Mouse (Mus musculus) C2C12 (cell line): Measurements from ENCODE around the gene Arid3a.

Experiments used
- CTCF ChIP-seq: IDR thresholded peaks from one replicate; pipeline ENCODE4 v1.5.1; 2011; ENCODE audit not compliant: control insufficient read depth, insufficient read depth, insufficient read length
- MAX ChIP-seq: IDR thresholded peaks from one replicate; pipeline ENCODE4 v1.6.1; 2011; ENCODE audit warnings: mild to moderate bottlenecking, control low read depth
- MYOD1 ChIP-seq: IDR thresholded peaks from one replicate; pipeline ENCODE4 v1.6.1; 2011; ENCODE audit warnings: low read depth; ENCODE audit not compliant: control insufficient read depth, insufficient read length
- USF1 ChIP-seq: IDR thresholded peaks from one replicate; pipeline ENCODE4 v1.6.1; 2011; ENCODE audit warnings: low read depth, mild to moderate bottlenecking, control low read depth, moderate library complexity

- TF ChIP-seq MYOD1 = no peak
- TF ChIP-seq CTCF = no peak
- no peak for TF ChIP-seq MAX
- TF ChIP-seq USF1 = no peak
Observed at GRCm38 (mm10) chr10:79995636-79996035, 68.8 kb downstream of the Arid3a start.
